Mouse (Mus musculus): ENCODE data around the gene Mical2. TPM values are rescaled to one million over a fixed set of nuclear protein-coding genes. Genes with fewer than 3 reads are reported as not detected.

Gene Mical2
- polyA plus RNA-seq, 1 experiment from 2014 or later, result 1.9 TPM

DNA sequence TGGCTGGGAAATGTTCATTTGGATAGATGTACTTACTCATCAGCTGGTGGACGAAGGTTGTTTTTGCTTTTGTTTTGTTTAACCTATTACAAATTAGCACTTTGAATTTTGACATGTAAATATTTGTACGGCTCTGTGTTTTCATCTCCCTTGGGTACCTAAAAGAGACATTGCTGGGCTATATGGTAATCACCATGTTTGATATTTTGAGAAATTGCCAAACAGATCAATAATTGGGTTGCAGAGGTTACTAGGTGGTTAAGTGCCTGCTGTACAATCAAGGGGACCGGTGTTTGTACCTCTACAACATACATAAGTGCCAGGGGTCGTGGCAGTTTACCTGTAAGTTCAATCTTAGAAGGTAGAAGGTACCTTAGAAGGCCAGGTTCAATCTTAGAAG is 220.8 kb downstream of the Mical2 start:
- 85% methylated on average over 4 of the region's 4 CpGs for WGBS
- no peaks in the 10 kb centered on the region for H3K36me3 ChIP-seq
- H3K9ac ChIP-seq, result no peak overlapping the region
- no peak for ATAC-seq (ENCODE audit: low FRiP score)
- H3K4me1 ChIP-seq (replicated peaks), result peaks cover 30% of the 10 kb centered on the region
- no peak overlapping the region for H3K27ac ChIP-seq
- H3K4me2 ChIP-seq, result no peak overlapping the region
- H3K27me3 ChIP-seq, result no peaks in the 10 kb centered on the region
- no peak overlapping the region for H3K4me3 ChIP-seq
- H3K9me3 ChIP-seq, result no peaks in the 10 kb centered on the region

DNA sequence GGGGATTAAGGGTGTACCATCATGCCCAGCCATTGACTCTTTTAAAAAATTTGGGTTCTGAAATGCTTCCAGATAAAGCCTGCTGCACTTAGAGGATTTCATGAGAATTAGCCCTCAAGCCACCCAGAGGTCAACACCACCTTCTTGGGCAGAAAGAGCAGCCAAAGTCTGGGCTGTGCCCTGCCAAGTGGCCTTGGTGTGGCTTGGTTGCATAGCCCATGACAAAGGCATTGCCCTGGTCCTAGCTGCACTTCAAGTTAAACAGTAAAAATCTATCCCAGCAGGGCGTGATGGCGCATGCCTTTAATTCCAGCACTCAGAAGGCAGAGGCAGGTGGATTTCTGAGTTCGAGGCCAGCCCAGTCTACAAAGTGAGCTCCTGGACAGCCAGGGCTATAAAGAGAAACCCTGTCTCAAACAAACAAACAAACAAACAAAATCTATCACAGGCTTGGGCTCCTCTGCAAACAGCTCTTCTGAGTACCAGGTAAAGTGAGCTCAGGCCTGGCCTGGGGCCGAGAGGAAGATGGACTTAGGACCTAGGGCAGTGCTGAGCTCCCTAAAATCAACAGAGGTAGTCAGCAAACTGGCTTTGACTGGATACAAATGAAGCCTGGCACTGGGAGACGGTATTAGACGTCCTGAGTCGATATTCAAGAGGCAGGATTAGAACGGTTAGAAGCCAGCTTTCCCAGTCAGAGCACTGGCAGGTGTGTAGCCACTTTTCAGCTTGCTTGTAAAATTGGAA is 224.5 kb downstream of the Mical2 start:
- WGBS, result 87% methylated on average over 8 of the region's 8 CpGs
- ATAC-seq (ENCODE audit: low FRiP score), result no peak
- H3K9me3 ChIP-seq, result no peaks in the 10 kb centered on the region

DNA sequence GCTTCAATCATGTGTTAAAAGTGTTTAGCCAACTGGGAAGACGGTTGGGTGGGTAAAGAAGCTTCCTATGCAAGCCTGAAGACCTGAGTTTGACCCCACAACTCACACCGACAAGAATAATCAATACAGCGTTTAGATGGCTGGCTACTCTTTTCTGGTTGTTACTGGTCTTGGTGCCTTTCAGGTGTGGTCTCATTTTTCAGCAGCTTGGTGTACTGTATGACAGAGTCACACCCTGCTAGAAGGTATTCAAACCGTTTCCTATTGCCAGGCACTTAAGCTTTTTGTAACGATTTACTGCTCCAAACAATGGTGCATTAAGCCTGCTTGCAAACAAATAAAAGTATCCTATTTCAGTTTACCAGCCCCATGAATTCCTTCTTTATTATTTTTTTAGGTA is 226.8 kb downstream of the Mical2 start:
- no peak overlapping the region for H3K4me3 ChIP-seq
- peaks cover 15% of the 10 kb centered on the region for H3K4me1 ChIP-seq (replicated peaks)
- H3K4me2 ChIP-seq, result no peak overlapping the region
- no peak for ATAC-seq (ENCODE audit: low FRiP score)
- WGBS, result 58% methylated on average over 5 of the region's 5 CpGs
- H3K9me3 ChIP-seq, result no peaks in the 10 kb centered on the region
- no peak overlapping the region for H3K9ac ChIP-seq
- H3K36me3 ChIP-seq, result no peaks in the 10 kb centered on the region
- H3K27me3 ChIP-seq, result no peaks in the 10 kb centered on the region
- H3K27ac ChIP-seq, result no peak overlapping the region

More for the DNA sequence above, 224.5 kb downstream of the Mical2 start:
- Histone ChIP-seq H3K9ac (no peak overlapping the region), H3K36me3 (no peaks in the 10 kb centered on the region), H3K4me2 (no peak overlapping the region), H3K27ac (no peak overlapping the region), H3K27me3 (no peaks in the 10 kb centered on the region), H3K4me3 (no peak overlapping the region), H3K4me1 (replicated peaks) (peaks cover 19% of the 10 kb centered on the region)

DNA sequence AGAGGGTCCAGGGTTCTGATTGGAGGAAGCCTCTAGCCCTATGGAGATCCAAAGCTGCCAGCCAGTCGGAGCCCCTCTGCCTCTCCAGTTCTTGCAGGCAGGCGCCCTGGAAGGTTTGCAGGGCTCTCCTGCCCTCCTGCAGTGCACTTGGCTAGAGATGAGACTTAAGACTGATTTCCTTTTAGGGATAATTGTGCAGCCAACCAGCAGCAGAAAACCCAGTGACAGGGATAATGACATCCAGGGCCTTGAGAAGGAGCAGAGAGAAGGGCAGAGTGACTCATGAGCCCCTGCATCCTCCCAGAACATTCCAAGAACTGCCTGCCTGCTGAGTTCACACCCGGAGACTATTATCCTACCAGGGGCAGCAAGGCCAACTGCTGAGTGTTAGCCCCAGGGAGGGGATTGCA is 228.2 kb downstream of the Mical2 start:
- Histone ChIP-seq H3K4me3 (no peak overlapping the region), H3K4me1 (replicated peaks) (peaks cover 15% of the 10 kb centered on the region), H3K9me3 (no peaks in the 10 kb centered on the region), H3K4me2 (no peak overlapping the region), H3K27me3 (no peaks in the 10 kb centered on the region), H3K9ac (no peak overlapping the region), H3K36me3 (no peaks in the 10 kb centered on the region), H3K27ac (peak overlapping the region; percentile 5; the same call in 1 of the 2 replicates)
- 12% methylated on average over 3 of the region's 3 CpGs for WGBS
- ATAC-seq (ENCODE audit: low FRiP score), result no peak

- H3K4me3 ChIP-seq, result no peak overlapping the region
- ATAC-seq (ENCODE audit: low FRiP score), result no peak
- 67% methylated on average over 6 of the region's 6 CpGs for WGBS
Observed at GRCm38 (mm10) chr7:112454380-112454779, 228.7 kb downstream of the Mical2 start.

DNA sequence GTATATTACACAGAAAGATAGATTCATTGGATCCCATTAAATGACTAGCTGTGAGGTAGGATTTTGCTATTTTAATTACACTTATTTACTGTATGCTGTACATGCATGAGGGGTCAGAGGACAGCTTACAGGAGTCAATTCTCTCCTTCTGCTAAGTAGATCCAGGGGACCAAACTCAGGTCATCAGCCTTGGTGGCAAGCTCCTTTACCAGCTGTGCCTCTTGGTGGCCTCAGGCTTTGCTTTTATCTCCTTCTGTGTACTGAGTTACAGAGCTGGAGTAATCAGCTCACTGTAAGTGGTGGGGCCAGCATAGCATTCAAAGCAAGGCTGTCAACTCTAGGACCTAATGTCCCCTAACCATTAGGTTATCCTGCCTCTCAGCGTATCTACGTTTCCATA is 229.3 kb downstream of the Mical2 start:
- Histone ChIP-seq H3K9me3 (no peaks in the 10 kb centered on the region), H3K4me3 (no peak overlapping the region), H3K4me2 (no peak overlapping the region), H3K9ac (no peak overlapping the region), H3K27me3 (no peaks in the 10 kb centered on the region), H3K27ac (no peak overlapping the region), H3K4me1 (replicated peaks) (peaks cover 15% of the 10 kb centered on the region), H3K36me3 (no peaks in the 10 kb centered on the region)
- ATAC-seq (ENCODE audit: low FRiP score), result no peak
- whole genome bisulfite sequencing, result 91% methylated on average over 2 of the region's 2 CpGs

More at GRCm38 (mm10) chr7:112454380-112454779, 228.7 kb downstream of the Mical2 start:
- no peak overlapping the region for H3K9ac ChIP-seq
- no peak overlapping the region for H3K4me2 ChIP-seq
- H3K4me1 ChIP-seq (replicated peaks), result peaks cover 15% of the 10 kb centered on the region
- no peaks in the 10 kb centered on the region for H3K27me3 ChIP-seq
- H3K36me3 ChIP-seq, result no peaks in the 10 kb centered on the region
- H3K9me3 ChIP-seq, result no peaks in the 10 kb centered on the region
- 0 out of 2 replicates have a peak overlapping the region, but pooled peaks have one; percentile 5 for H3K27ac ChIP-seq

- H3K9ac ChIP-seq, result no peak overlapping the region
- H3K36me3 ChIP-seq, result no peaks in the 10 kb centered on the region
- WGBS, result 82% methylated on average over 5 of the region's 5 CpGs
- no peak for ATAC-seq (ENCODE audit: low FRiP score)
- H3K4me1 ChIP-seq (replicated peaks), result peaks cover 15% of the 10 kb centered on the region
- H3K4me3 ChIP-seq, result no peak overlapping the region
- no peak overlapping the region for H3K27ac ChIP-seq
- H3K9me3 ChIP-seq, result no peaks in the 10 kb centered on the region
- H3K27me3 ChIP-seq, result no peaks in the 10 kb centered on the region
- H3K4me2 ChIP-seq, result no peak overlapping the region
Observed at GRCm38 (mm10) chr7:112455566-112456110, 230.0 kb downstream of the Mical2 start.

DNA sequence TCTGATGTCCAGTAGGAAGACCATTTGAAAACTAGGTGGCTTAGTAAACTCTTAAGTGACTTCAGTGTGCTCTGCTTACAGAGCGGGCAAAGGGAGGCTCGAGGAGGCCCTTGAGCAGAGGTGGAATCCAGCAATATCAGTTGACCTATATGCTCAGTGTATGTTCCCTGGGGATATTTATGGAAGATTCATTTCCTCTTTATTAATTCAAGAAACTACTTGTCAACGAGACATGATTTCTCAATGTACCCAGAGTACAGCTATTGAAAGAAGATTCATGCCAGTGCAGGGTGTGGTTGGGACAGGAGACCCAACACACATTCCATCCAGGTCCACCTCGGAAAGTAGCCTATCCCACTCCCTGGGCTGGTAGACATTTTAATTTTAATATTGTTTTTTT is 231.7 kb downstream of the Mical2 start:
- Histone ChIP-seq H3K9ac (no peak overlapping the region), H3K9me3 (no peaks in the 10 kb centered on the region), H3K27ac (no peak overlapping the region), H3K4me3 (no peak overlapping the region), H3K36me3 (no peaks in the 10 kb centered on the region), H3K4me1 (replicated peaks) (peaks cover 15% of the 10 kb centered on the region), H3K4me2 (no peak overlapping the region), H3K27me3 (0 out of 2 replicates have a peak, but pooled peaks cover 1% of the 10 kb centered on the region)
- 94% methylated on average over 4 of the region's 4 CpGs for WGBS
- no peak for ATAC-seq (ENCODE audit: low FRiP score)

DNA sequence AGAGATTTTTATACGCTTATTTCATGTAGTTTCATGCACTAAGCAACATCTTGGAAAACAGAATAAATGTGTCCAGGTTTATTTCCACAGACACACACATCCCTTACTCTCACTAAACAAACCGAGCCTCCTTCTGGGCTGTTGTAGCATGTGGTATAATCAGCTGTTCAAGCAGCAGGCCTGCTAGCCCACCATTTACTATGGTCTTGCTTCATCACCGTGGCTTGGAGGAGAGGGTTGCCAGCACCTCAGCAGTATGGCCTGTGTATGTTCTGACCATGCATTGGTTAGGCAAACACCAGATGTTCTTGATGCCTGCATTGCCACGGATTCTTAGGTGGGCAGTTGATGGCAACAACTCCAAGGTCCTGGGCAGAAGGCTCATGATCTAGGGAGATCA is 232.3 kb downstream of the Mical2 start:
- Histone ChIP-seq H3K27ac (no peak overlapping the region), H3K27me3 (0 out of 2 replicates have a peak, but pooled peaks cover 2% of the 10 kb centered on the region), H3K4me3 (no peak overlapping the region), H3K9ac (no peak overlapping the region), H3K4me1 (replicated peaks) (peaks cover 15% of the 10 kb centered on the region), H3K4me2 (no peak overlapping the region), H3K9me3 (no peaks in the 10 kb centered on the region), H3K36me3 (no peaks in the 10 kb centered on the region)
- ATAC-seq (ENCODE audit: low FRiP score), result no peak
- WGBS, result 90% methylated on average over 4 of the region's 4 CpGs

GRCm38 (mm10) chr7:112458440-112458839 is 232.8 kb downstream of the Mical2 start:
- H3K9ac ChIP-seq, result no peak overlapping the region
- H3K4me1 ChIP-seq (replicated peaks), result peaks cover 14% of the 10 kb centered on the region
- H3K27ac ChIP-seq, result no peak overlapping the region
- ATAC-seq (ENCODE audit: low FRiP score), result no peak
- H3K9me3 ChIP-seq, result no peaks in the 10 kb centered on the region
- 77% methylated on average over 5 of the region's 5 CpGs for WGBS
- no peaks in the 10 kb centered on the region for H3K36me3 ChIP-seq
- H3K4me3 ChIP-seq, result no peak overlapping the region
- no peak overlapping the region for H3K4me2 ChIP-seq
- 0 out of 2 replicates have a peak, but pooled peaks cover 2% of the 10 kb centered on the region for H3K27me3 ChIP-seq
